Mouse (Mus musculus): ENCODE measurements around the gene Pnp2. TPM values are rescaled to one million over a fixed set of nuclear protein-coding genes. Genes with fewer than 3 reads are reported as not detected.
A peak's percentile ranks its signal among the peaks of the same experiment; 100 is the strongest.
"Not testable (repeated sequence)": the region's sequence is repeated elsewhere in the genome, so short reads cannot be mapped to it uniquely, and the experiment has no call there.

Pnp2 gene
- polyA plus RNA-seq, 1 experiment from 2014 or later: not detected

- WGBS: 8% methylated on average over 6 of the region's 6 CpGs
- H3K27ac ChIP-seq (ENCODE audit: low read length): peak overlapping the region; percentile 84
- ATAC-seq (ENCODE audit: insufficient number of reproducible peaks, insufficient read depth, low FRiP score, low read depth); H3K36me3 ChIP-seq (ENCODE audit: control insufficient read depth, insufficient read depth, low read length); H3K9me3 ChIP-seq (ENCODE audit: control insufficient read depth, low read depth, low read length); H3K27me3 ChIP-seq (ENCODE audit: control insufficient read depth, insufficient read depth, low read length); H3K4me1 ChIP-seq (ENCODE audit: control insufficient read depth, insufficient read depth, low read length): not testable (repeated sequence)
- H3K9ac ChIP-seq (replicated peaks; ENCODE audit: low read depth, low read length): peak overlapping the region; percentile 38
- H3K4me2 ChIP-seq (replicated peaks; ENCODE audit: low read depth, low read length): peak overlapping the region; percentile 60
- peak overlapping the region; percentile 41 for H3K4me3 ChIP-seq (ENCODE audit: low read depth, low read length)
These were observed 10.7 kb upstream of the Pnp2 start for GRCm38 (mm10) chr14:50945081-50945480.

- H3K27ac ChIP-seq (ENCODE audit: low read length); H3K9ac ChIP-seq (replicated peaks; ENCODE audit: low read depth, low read length): not testable (repeated sequence)
- 27% methylated on average over 3 of the region's 3 CpGs for WGBS
These were observed 10.3 kb upstream of the Pnp2 start for GRCm38 (mm10) chr14:50945526-50945925.

GRCm38 (mm10) chr14:50955487-50955886 is 305 bp upstream of the Pnp2 start:
- 92% methylated on average over 10 of the region's 10 CpGs for WGBS
- Histone ChIP-seq H3K4me3 (ENCODE audit: low read depth, low read length) (no peak overlapping the region), H3K4me2 (replicated peaks; ENCODE audit: low read depth, low read length) (no peak overlapping the region), H3K9me3 (ENCODE audit: control insufficient read depth, low read depth, low read length) (no peaks in the 10 kb centered on the region), H3K27me3 (ENCODE audit: control insufficient read depth, insufficient read depth, low read length) (no peaks in the 10 kb centered on the region), H3K27ac (ENCODE audit: low read length) (no peak overlapping the region), H3K36me3 (ENCODE audit: control insufficient read depth, insufficient read depth, low read length) (peaks cover 4% of the 10 kb centered on the region), H3K4me1 (ENCODE audit: control insufficient read depth, insufficient read depth, low read length) (no peaks in the 10 kb centered on the region), H3K9ac (replicated peaks; ENCODE audit: low read depth, low read length) (no peak overlapping the region)
- no peak for ATAC-seq (ENCODE audit: insufficient number of reproducible peaks, insufficient read depth, low FRiP score, low read depth)

More at GRCm38 (mm10) chr14:50945526-50945925, 10.3 kb upstream of the Pnp2 start:
- not testable (repeated sequence) for ATAC-seq (ENCODE audit: insufficient number of reproducible peaks, insufficient read depth, low FRiP score, low read depth); H3K27me3 ChIP-seq (ENCODE audit: control insufficient read depth, insufficient read depth, low read length); H3K9me3 ChIP-seq (ENCODE audit: control insufficient read depth, low read depth, low read length); H3K4me1 ChIP-seq (ENCODE audit: control insufficient read depth, insufficient read depth, low read length); H3K36me3 ChIP-seq (ENCODE audit: control insufficient read depth, insufficient read depth, low read length)
- Histone ChIP-seq H3K4me3 (ENCODE audit: low read depth, low read length) (peak overlapping the region; percentile 41), H3K4me2 (replicated peaks; ENCODE audit: low read depth, low read length) (peak overlapping the region; percentile 60)

DNA sequence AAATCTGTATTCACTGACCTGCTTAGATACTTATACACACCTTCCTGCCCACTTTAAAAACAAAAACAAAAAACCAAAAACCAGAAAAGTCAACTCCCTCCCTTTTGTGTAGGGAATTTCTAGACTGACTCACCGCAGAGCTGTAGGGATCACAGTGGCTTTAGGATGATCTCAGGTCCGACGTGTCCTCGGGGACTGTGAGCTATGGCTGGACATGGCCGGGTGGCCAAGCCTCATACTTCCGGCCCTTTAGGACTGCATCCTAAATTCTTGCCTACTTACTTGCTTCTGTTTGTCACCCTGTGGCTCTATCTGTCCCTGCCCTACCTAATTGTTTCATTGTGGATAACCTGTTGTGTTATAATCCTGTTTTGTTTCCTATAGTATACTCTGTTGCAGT is 932 bp downstream of the Pnp2 start:
- H3K4me2 ChIP-seq (replicated peaks; ENCODE audit: low read depth, low read length); H3K9me3 ChIP-seq (ENCODE audit: control insufficient read depth, low read depth, low read length): not testable (repeated sequence)

DNA sequence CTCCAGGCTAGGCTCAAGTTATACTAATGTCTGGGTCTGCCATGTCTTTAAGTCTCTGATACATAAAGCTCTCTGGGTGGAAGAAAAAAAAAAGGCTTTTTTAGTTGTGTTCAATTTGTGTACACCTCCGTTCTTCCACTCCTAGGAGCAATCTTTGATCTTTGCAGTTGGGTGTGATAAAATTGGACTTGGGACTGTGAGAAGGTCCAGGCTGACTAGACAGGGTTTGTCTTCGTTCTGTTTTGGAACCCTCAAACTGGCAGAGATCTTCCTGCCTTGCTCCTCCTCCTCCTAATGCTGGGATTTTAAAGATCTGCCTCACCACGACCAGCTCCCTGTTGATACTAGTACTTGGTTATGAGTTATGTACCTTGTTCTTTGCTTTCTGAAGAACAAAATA is 1.4 kb downstream of the Pnp2 start:
- not testable (repeated sequence) for H3K36me3 ChIP-seq (ENCODE audit: control insufficient read depth, insufficient read depth, low read length); H3K4me3 ChIP-seq (ENCODE audit: low read depth, low read length); H3K4me2 ChIP-seq (replicated peaks; ENCODE audit: low read depth, low read length); H3K9me3 ChIP-seq (ENCODE audit: control insufficient read depth, low read depth, low read length); H3K4me1 ChIP-seq (ENCODE audit: control insufficient read depth, insufficient read depth, low read length); H3K27ac ChIP-seq (ENCODE audit: low read length); ATAC-seq (ENCODE audit: insufficient number of reproducible peaks, insufficient read depth, low FRiP score, low read depth); H3K9ac ChIP-seq (replicated peaks; ENCODE audit: low read depth, low read length); H3K27me3 ChIP-seq (ENCODE audit: control insufficient read depth, insufficient read depth, low read length)
- 76% methylated on average over 3 of the region's 3 CpGs for WGBS

More for the DNA sequence above, 932 bp downstream of the Pnp2 start:
- not testable (repeated sequence) for H3K4me1 ChIP-seq (ENCODE audit: control insufficient read depth, insufficient read depth, low read length); H3K36me3 ChIP-seq (ENCODE audit: control insufficient read depth, insufficient read depth, low read length); H3K27me3 ChIP-seq (ENCODE audit: control insufficient read depth, insufficient read depth, low read length); H3K27ac ChIP-seq (ENCODE audit: low read length); H3K4me3 ChIP-seq (ENCODE audit: low read depth, low read length); ATAC-seq (ENCODE audit: insufficient number of reproducible peaks, insufficient read depth, low FRiP score, low read depth); H3K9ac ChIP-seq (replicated peaks; ENCODE audit: low read depth, low read length)
- WGBS: 85% methylated on average over 6 of the region's 6 CpGs

- WGBS: 89% methylated on average over 5 of the region's 5 CpGs
- H3K36me3 ChIP-seq (ENCODE audit: control insufficient read depth, insufficient read depth, low read length); H3K9ac ChIP-seq (replicated peaks; ENCODE audit: low read depth, low read length); H3K27me3 ChIP-seq (ENCODE audit: control insufficient read depth, insufficient read depth, low read length); ATAC-seq (ENCODE audit: insufficient number of reproducible peaks, insufficient read depth, low FRiP score, low read depth); H3K27ac ChIP-seq (ENCODE audit: low read length); H3K9me3 ChIP-seq (ENCODE audit: control insufficient read depth, low read depth, low read length); H3K4me1 ChIP-seq (ENCODE audit: control insufficient read depth, insufficient read depth, low read length); H3K4me2 ChIP-seq (replicated peaks; ENCODE audit: low read depth, low read length); H3K4me3 ChIP-seq (ENCODE audit: low read depth, low read length): not testable (repeated sequence)
These were observed 2.6 kb downstream of the Pnp2 start for GRCm38 (mm10) chr14:50958289-50958995.

- H3K27ac ChIP-seq (ENCODE audit: low read length): no peak overlapping the region
- no peak for ATAC-seq (ENCODE audit: insufficient number of reproducible peaks, insufficient read depth, low FRiP score, low read depth)
- H3K4me2 ChIP-seq (replicated peaks; ENCODE audit: low read depth, low read length): no peak overlapping the region
- H3K9ac ChIP-seq (replicated peaks; ENCODE audit: low read depth, low read length): no peak overlapping the region
- no peak overlapping the region for H3K4me3 ChIP-seq (ENCODE audit: low read depth, low read length)
- H3K4me1 ChIP-seq (ENCODE audit: control insufficient read depth, insufficient read depth, low read length): no peaks in the 10 kb centered on the region
- no peaks in the 10 kb centered on the region for H3K36me3 ChIP-seq (ENCODE audit: control insufficient read depth, insufficient read depth, low read length)
- WGBS: 87% methylated on average over 5 of the region's 5 CpGs
- H3K9me3 ChIP-seq (ENCODE audit: control insufficient read depth, low read depth, low read length): no peaks in the 10 kb centered on the region
- no peaks in the 10 kb centered on the region for H3K27me3 ChIP-seq (ENCODE audit: control insufficient read depth, insufficient read depth, low read length)
These were observed 12.6 kb downstream of the Pnp2 start for GRCm38 (mm10) chr14:50968216-50968980.

DNA sequence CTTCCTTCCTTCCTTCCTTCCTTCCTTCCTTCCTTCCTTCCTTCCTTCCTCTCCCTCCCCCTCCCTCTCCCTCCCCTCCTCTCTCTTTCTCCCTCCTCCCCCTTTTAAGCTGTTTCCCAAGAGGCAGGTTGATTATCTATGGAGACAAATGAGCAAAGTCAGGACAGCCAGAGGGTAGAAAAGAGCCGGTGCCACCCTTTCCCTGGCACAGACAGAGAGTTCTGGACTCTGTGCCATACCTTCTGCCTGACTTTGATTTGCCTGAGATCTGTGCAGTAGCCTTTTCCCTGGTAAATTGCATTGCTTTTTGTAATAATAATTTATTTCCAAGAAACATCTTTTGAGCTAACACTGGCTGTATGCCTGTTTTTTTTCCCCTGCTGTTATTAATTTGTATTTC is 13.2 kb downstream of the Pnp2 start:
- no peak for ATAC-seq (ENCODE audit: insufficient number of reproducible peaks, insufficient read depth, low FRiP score, low read depth)
- Histone ChIP-seq H3K9ac (replicated peaks; ENCODE audit: low read depth, low read length) (no peak overlapping the region), H3K27me3 (ENCODE audit: control insufficient read depth, insufficient read depth, low read length) (no peaks in the 10 kb centered on the region), H3K27ac (ENCODE audit: low read length) (no peak overlapping the region), H3K4me3 (ENCODE audit: low read depth, low read length) (no peak overlapping the region), H3K9me3 (ENCODE audit: control insufficient read depth, low read depth, low read length) (no peaks in the 10 kb centered on the region), H3K4me2 (replicated peaks; ENCODE audit: low read depth, low read length) (no peak overlapping the region), H3K4me1 (ENCODE audit: control insufficient read depth, insufficient read depth, low read length) (no peaks in the 10 kb centered on the region), H3K36me3 (ENCODE audit: control insufficient read depth, insufficient read depth, low read length) (no peaks in the 10 kb centered on the region)
- 11% methylated on average over 1 of the region's 1 CpGs for WGBS
